Mouse (Mus musculus) MEL (cell line): ENCODE measurements around the gene Stt3b. TPM values are rescaled to one million over a fixed set of nuclear protein-coding genes. Genes with fewer than 3 reads are reported as not detected.

Source experiments
- DNase-seq: peaks from one replicate; pipeline ENCODE4 v3.0.0; 2011; ENCODE audit warnings: low read depth, low spot score
- H3K27ac ChIP-seq: 2 replicates; pipeline ENCODE4 v1.5.1; 2012; ENCODE audit warnings: low read depth, mild to moderate bottlenecking, control low read depth, low read length, moderate library complexity; ENCODE audit not compliant: control insufficient read depth
- H3K27me3 ChIP-seq, 2 experiments: fragments of 150-350 bp in 1 of 2; sonication (generic) in 1 of 2; 2 replicates each; pipeline ENCODE4 v1.6.1; 2012; ENCODE audit warnings: low read length in 2 of 2, mild to moderate bottlenecking in 2 of 2, improper control_type of control experiment in 1 of 2, moderate library complexity in 1 of 2; ENCODE audit not compliant: insufficient read depth in 2 of 2, control insufficient read depth in 1 of 2
- H3K36me3 ChIP-seq, 2 experiments: 2 replicates each; pipeline ENCODE4 v1.6.1; 2012 to 2014; ENCODE audit warnings: low read length in 2 of 2, improper control_type of control experiment in 1 of 2, inconsistent platforms in 1 of 2, mild to moderate bottlenecking in 1 of 2; ENCODE audit not compliant: insufficient read depth in 2 of 2, control insufficient read depth in 1 of 2
- H3K4me1 ChIP-seq, 2 experiments: fragments of 150-350 bp in 1 of 2; sonication (generic) in 1 of 2; 2 replicates each; pipeline ENCODE4 v1.6.1; 2012; ENCODE audit warnings: low read length in 2 of 2, improper control_type of control experiment in 1 of 2, mild to moderate bottlenecking in 1 of 2; ENCODE audit not compliant: insufficient read depth in 2 of 2, control insufficient read depth in 1 of 2
- H3K4me3 ChIP-seq, 2 experiments: fragments of 150-350 bp in 1 of 2; sonication (generic) in 1 of 2; 2 replicates each; pipeline ENCODE4 v1.5.1; 2012; ENCODE audit warnings: low read depth in 2 of 2, low read length in 2 of 2, mild to moderate bottlenecking in 2 of 2, moderate library complexity in 2 of 2, control low read depth in 1 of 2, improper control_type of control experiment in 1 of 2; ENCODE audit not compliant: control insufficient read depth in 1 of 2, insufficient read depth in 1 of 2
- H3K79me2 ChIP-seq: 2 replicates; pipeline ENCODE4 v1.6.1; 2012; ENCODE audit warnings: mild to moderate bottlenecking, low read length, moderate library complexity; ENCODE audit not compliant: control insufficient read depth, poor library complexity, insufficient read depth
- H3K9ac ChIP-seq: 2 replicates; pipeline ENCODE4 v1.6.1; 2012; ENCODE audit warnings: low read depth, mild to moderate bottlenecking, control low read depth, low read length, moderate library complexity; ENCODE audit not compliant: control insufficient read depth, poor library complexity, severe bottlenecking
- H3K9me3 ChIP-seq: fragments of 150-350 bp; sonication (generic); replicated peaks from 2 replicates; pipeline ENCODE4 v1.6.1; 2012; ENCODE audit warnings: mild to moderate bottlenecking, low read length, improper control_type of control experiment, moderate library complexity; ENCODE audit not compliant: insufficient read depth
- CHD1 ChIP-seq: IDR thresholded peaks from 2 replicates; pipeline ENCODE4 v1.6.1; 2012; ENCODE audit warnings: low read depth, mild to moderate bottlenecking, inconsistent platforms, low read length, improper control_type of control experiment
- CHD2 ChIP-seq: IDR thresholded peaks from 2 replicates; pipeline ENCODE4 v1.6.1; 2011; ENCODE audit warnings: low read length, improper control_type of control experiment
- CTCF ChIP-seq, 3 experiments: IDR thresholded peaks in 2 of 3; conservative IDR thresholded peaks in 1 of 3; 2 replicates each; pipeline ENCODE4 v1.5.1; 2011 to 2012; ENCODE audit warnings: low read length in 3 of 3, low read depth in 2 of 3, mild to moderate bottlenecking in 2 of 3, improper control_type of control experiment in 1 of 3, inconsistent platforms in 1 of 3, mixed read lengths in 1 of 3, moderate library complexity in 1 of 3; ENCODE audit not compliant: control insufficient read depth in 1 of 3, insufficient read depth in 1 of 3, poor library complexity in 1 of 3, severe bottlenecking in 1 of 3
- E2F4 ChIP-seq: IDR thresholded peaks from 2 replicates; pipeline ENCODE4 v1.6.1; 2011; ENCODE audit warnings: low read depth, low read length, improper control_type of control experiment, borderline replicate concordance
- ETS1 ChIP-seq: IDR thresholded peaks from 2 replicates; pipeline ENCODE4 v1.6.1; 2012; ENCODE audit warnings: low read depth, mild to moderate bottlenecking, inconsistent platforms, low read length, improper control_type of control experiment, moderate library complexity
- GATA1 ChIP-seq: IDR thresholded peaks from 2 replicates; pipeline ENCODE4 v1.6.1; 2011; ENCODE audit warnings: low read depth, low read length, improper control_type of control experiment
- HCFC1 ChIP-seq: IDR thresholded peaks from 2 replicates; pipeline ENCODE4 v1.6.1; 2012; ENCODE audit warnings: low read depth, mild to moderate bottlenecking, inconsistent platforms, low read length, improper control_type of control experiment, moderate library complexity
- JUND ChIP-seq: IDR thresholded peaks from 2 replicates; pipeline ENCODE4 v1.6.1; 2011; ENCODE audit warnings: low read depth, mild to moderate bottlenecking, improper control_type of control experiment, low read length
- KAT2A ChIP-seq: conservative IDR thresholded peaks from 2 replicates; pipeline ENCODE4 v1.6.1; 2012; ENCODE audit warnings: low read depth, low read length, improper control_type of control experiment, inconsistent platforms
- MAX ChIP-seq: IDR thresholded peaks from 2 replicates; pipeline ENCODE4 v1.6.1; 2011; ENCODE audit warnings: low read length, improper control_type of control experiment
- MAZ ChIP-seq: IDR thresholded peaks from 2 replicates; pipeline ENCODE4 v1.6.1; 2012; ENCODE audit warnings: low read depth, mild to moderate bottlenecking, inconsistent platforms, low read length, improper control_type of control experiment
- MXI1 ChIP-seq: IDR thresholded peaks from 2 replicates; pipeline ENCODE4 v1.6.1; 2011; ENCODE audit warnings: mild to moderate bottlenecking, low read depth, low read length, improper control_type of control experiment
- POLR2A ChIP-seq, 2 experiments: IDR thresholded peaks; 2 replicates each; pipeline ENCODE4 v1.6.1; 2011 to 2012; ENCODE audit warnings: low read length in 2 of 2, mild to moderate bottlenecking in 2 of 2, control low read depth in 1 of 2, improper control_type of control experiment in 1 of 2, low read depth in 1 of 2, moderate library complexity in 1 of 2; ENCODE audit not compliant: control insufficient read depth in 1 of 2, insufficient read depth in 1 of 2, poor library complexity in 1 of 2
- POLR2AphosphoS2 ChIP-seq: IDR thresholded peaks from 2 replicates; pipeline ENCODE4 v1.6.1; 2011; ENCODE audit warnings: low read length, improper control_type of control experiment
- RAD21 ChIP-seq: IDR thresholded peaks from 2 replicates; pipeline ENCODE4 v1.6.1; 2011; ENCODE audit warnings: mild to moderate bottlenecking, low read depth, low read length, improper control_type of control experiment
- SMC3 ChIP-seq: IDR thresholded peaks from 2 replicates; pipeline ENCODE4 v1.6.1; 2011; ENCODE audit warnings: low read depth, low read length, improper control_type of control experiment
- TCF12 ChIP-seq: IDR thresholded peaks from 2 replicates; pipeline ENCODE4 v1.6.1; 2014; ENCODE audit warnings: low read depth, mild to moderate bottlenecking, inconsistent platforms, low read length, improper control_type of control experiment, moderate library complexity
- UBTF ChIP-seq: IDR thresholded peaks from 2 replicates; pipeline ENCODE4 v1.6.1; 2012; ENCODE audit warnings: low read depth, mild to moderate bottlenecking, inconsistent platforms, low read length, improper control_type of control experiment, moderate library complexity, borderline replicate concordance; ENCODE audit not compliant: insufficient read depth
- USF2 ChIP-seq, 2 experiments: IDR thresholded peaks; 2 replicates each; pipeline ENCODE4 v1.6.1; 2011 to 2012; ENCODE audit warnings: improper control_type of control experiment in 2 of 2, low read length in 2 of 2, borderline replicate concordance in 1 of 2, inconsistent platforms in 1 of 2, low read depth in 1 of 2, mild to moderate bottlenecking in 1 of 2; ENCODE audit not compliant: insufficient read depth in 1 of 2
- ZC3H11A ChIP-seq: IDR thresholded peaks from 2 replicates; pipeline ENCODE4 v1.6.1; 2012; ENCODE audit warnings: low read depth, mild to moderate bottlenecking, inconsistent platforms, low read length, improper control_type of control experiment
- ZKSCAN1 ChIP-seq: IDR thresholded peaks from 2 replicates; pipeline ENCODE4 v1.6.1; 2012; ENCODE audit warnings: low read depth, mild to moderate bottlenecking, inconsistent platforms, low read length, improper control_type of control experiment, moderate library complexity
- ZNF384 ChIP-seq: IDR thresholded peaks from 2 replicates; pipeline ENCODE4 v1.6.1; 2012; ENCODE audit warnings: low read depth, mild to moderate bottlenecking, inconsistent platforms, low read length, improper control_type of control experiment
- polyA plus RNA-seq, 2 experiments: library from polyadenylated mRNA; stranded (reverse) in 1 of 2; unstranded in 1 of 2; fragments of >175 nt in 1 of 2; fragments of >200 nt in 1 of 2; gene quantifications; 2 replicates each; pipeline versions ENCODE4 v1.2.1 to v1.2.4; 2012; ENCODE audit warnings: low replicate concordance in 2 of 2, low read depth in 1 of 2; ENCODE audit not compliant: insufficient read length in 2 of 2, insufficient read depth in 1 of 2, missing spikeins in 1 of 2
- total RNA-seq: library from RNA; depleted of rRNA; stranded (reverse); fragments of 300-350 nt; gene quantifications from 2 replicates; pipeline ENCODE4 v1.2.3, GENCODE M21; 2012

Stt3b gene
- total and polyA plus RNA-seq, 3 experiments = 81.9 to 263 (median 97.6) TPM

- Histone ChIP-seq H3K4me3 (no peak overlapping the region), H3K9me3 (no peaks in the 10 kb centered on the region), H3K36me3 (no peaks in the 10 kb centered on the region), H3K4me1 (no peaks in the 10 kb centered on the region), H3K27ac (no peak overlapping the region)
- TF ChIP-seq UBTF (no peak), ETS1 (no peak), CHD2 (no peak), GATA1 (no peak), MAX (no peak), MAZ (no peak), USF2 (IDR thresholded peaks at IDR 0.05; ENCODE audit: borderline replicate concordance in 1 of 2, insufficient read depth in 1 of 2, low read depth in 1 of 2, low read length in 2 of 2) (no peak), SMC3 (no peak), MXI1 (no peak), ZNF384 (no peak), JUND (no peak), E2F4 (no peak), KAT2A (no peak), POLR2AphosphoS2 (no peak), TCF12 (no peak), CTCF (IDR thresholded peaks at IDR 0.05 in 2 of 3, conservative IDR thresholded peaks at IDR 0.05 in 1 of 3; ENCODE audit: control insufficient read depth in 1 of 3, insufficient read depth in 1 of 3, low read depth in 2 of 3, low read length in 3 of 3, poor library complexity in 1 of 3, severe bottlenecking in 1 of 3) (no peak)
- TF ChIP-seq, all 39 proteins: peak for 0
- Histone ChIP-seq H3K79me2 (no peaks in the 10 kb centered on the region), H3K9ac (no peak overlapping the region), H3K27me3 (no peaks in the 10 kb centered on the region; a peak in 1 of 4 replicates)
- no peak for DNase-seq
Measured at GRCm38 (mm10) chr9:115203136-115203535, 107.1 kb downstream of the Stt3b start.

GRCm38 (mm10) chr9:115201264-115201663, 109.0 kb downstream of the Stt3b start:
- H3K27ac ChIP-seq = no peak overlapping the region
- no peak overlapping the region for H3K9ac ChIP-seq
- H3K9me3 ChIP-seq = no peaks in the 10 kb centered on the region
- no peak for TF ChIP-seq CHD1
- no peak for TF ChIP-seq RAD21
- no peak for TF ChIP-seq ZC3H11A
- no peak for TF ChIP-seq HCFC1
- no peak for TF ChIP-seq ZKSCAN1
- no peak for TF ChIP-seq USF2 (IDR thresholded peaks at IDR 0.05; ENCODE audit: borderline replicate concordance in 1 of 2, insufficient read depth in 1 of 2, low read depth in 1 of 2, low read length in 2 of 2)
- no peak for TF ChIP-seq CHD2
- TF ChIP-seq ETS1 = no peak
- TF ChIP-seq UBTF = no peak
- no peak for TF ChIP-seq POLR2A (IDR thresholded peaks at IDR 0.05; ENCODE audit: control insufficient read depth in 1 of 2, insufficient read depth in 1 of 2, low read depth in 1 of 2, low read length in 2 of 2, poor library complexity in 1 of 2)
- H3K36me3 ChIP-seq = no peaks in the 10 kb centered on the region
- H3K79me2 ChIP-seq = no peaks in the 10 kb centered on the region
- H3K27me3 ChIP-seq = no peaks in the 10 kb centered on the region; a peak in 1 of 4 replicates
- H3K4me3 ChIP-seq = no peak overlapping the region
- no peak for DNase-seq
- H3K4me1 ChIP-seq = no peaks in the 10 kb centered on the region
